Mouse (Mus musculus): ENCODE measurements at regions not wholly inside any gene's neighbourhood (a gene's known extent, or its start where the extent isn't known, plus 50 kb on each side); places are given as distances from the start of the nearest gene placed in this dataset.

DNA sequence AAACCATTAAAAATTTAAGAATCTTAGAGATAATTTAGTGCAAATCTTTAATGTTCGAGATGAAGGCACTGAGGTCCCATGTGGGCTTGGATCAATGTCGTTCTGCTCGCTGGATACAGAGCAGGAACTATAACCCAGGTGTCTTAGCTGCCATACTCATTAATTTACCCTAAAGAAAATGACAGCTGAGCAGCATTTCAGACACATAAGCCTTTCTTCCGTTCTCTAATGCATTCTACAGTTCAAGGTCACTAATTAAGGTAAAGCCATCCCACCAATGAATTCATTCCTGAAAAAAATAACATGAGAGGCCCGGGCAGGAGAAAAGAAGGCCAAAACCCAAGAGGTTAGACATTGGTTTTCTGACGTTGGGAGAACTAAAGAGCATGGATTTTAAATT lies 670.3 kb downstream of the Basp1 start:
- DNase-seq (ENCODE audit: low spot score in 2 of 2): no peak

DNA sequence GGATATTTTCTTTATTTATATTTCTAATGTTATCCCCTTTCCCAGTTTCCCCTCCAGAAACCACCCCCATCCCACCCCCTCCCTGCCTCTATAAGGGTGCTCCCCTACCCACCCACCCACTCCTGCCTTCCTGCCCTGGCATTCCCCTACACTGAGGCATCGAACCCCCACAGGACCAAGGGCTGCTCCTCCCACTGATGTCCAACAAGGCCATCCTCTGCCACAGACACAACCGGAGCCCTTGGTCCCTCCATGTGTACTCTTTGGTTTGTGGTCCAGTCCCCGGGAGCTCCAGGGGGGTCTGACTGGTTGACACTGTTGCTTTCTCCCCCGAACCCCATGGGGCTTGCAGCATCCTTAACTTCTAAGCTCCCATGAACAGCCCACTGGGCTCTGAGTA lies 688.4 kb downstream of the Basp1 start:
- no peak for DNase-seq (ENCODE audit: low spot score in 2 of 2)

DNA sequence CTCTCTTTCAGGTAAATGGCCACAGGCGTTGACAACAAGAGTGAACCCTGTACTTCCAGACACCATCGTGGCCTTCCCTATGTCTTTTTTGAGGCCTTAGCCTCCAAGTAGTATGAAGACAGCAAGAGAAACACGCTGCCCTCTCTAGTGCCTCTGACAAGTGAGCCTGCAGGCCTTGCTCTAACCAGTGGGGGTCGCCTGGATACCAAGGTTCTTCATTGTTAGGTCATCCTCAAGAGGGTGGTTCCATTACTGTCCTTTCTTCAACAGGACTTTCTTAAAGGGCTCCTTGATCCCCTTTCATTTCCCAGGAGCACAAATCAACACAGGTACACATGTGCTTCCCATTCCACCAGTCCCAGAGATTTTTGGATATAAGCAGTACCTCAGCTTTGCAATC lies 688.9 kb downstream of the Basp1 start:
- peak; percentile 49 to 66 for DNase-seq (ENCODE audit: low spot score in 2 of 2)

DNA sequence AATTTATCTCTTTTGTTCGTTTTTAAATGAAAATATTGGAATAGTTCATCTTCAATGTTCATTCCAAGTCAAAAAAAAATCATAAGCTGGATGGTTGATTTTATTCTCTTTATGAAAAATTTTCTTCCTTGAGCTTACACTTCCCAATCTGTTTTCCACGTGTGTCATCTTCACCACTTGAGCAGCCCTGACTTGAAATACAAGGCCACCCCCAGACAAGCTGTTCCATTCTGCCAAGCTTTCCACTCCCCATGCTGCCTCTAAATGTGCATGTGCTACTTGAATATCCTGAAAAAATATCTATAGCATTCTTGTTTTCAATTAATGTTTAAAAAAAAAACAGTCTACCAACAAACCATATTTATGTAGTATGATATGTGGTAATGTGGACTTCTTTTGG lies 693.2 kb downstream of the Basp1 start:
- DNase-seq (ENCODE audit: low spot score in 2 of 2): no peak

DNA sequence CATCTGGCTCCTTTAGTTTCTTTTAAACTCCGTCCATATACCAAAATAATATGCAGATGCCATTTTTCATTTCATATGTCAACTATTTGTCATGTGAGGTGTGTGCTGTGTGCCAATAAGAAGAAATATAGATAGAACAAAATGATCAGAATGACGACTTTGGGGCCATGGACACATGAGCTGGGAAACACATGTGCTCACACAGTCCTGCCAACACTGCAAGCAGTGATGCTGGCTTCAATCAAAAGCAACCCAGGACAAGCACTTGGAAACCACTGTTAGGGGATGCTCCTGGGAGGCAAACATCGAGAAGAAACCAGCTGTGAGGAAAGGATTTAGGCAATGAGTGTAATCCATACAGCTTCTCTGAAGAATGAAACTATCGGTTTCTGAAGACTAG lies 731.4 kb downstream of the Basp1 start:
- no peak for DNase-seq (ENCODE audit: low spot score in 2 of 2)

DNA sequence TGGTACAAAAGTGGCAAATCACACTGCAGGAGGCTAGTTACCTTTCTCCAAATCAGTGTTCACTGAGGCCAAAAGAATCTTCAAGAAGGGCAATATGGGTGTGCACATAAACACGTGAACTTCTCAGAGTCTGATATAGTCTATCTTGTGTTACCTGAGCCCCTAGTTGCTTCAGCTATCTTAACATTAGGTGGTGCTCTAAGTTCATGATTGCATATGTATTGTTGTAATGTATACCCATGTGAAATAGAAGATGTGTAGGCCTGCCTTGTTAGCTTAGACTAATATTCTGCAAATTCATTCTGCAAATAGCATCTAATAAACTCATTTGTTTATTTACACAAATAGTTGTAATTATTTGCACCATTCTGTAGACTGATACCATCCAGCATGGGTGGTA lies 764.6 kb downstream of the Basp1 start:
- DNase-seq (ENCODE audit: low spot score in 2 of 2): no peak

DNA sequence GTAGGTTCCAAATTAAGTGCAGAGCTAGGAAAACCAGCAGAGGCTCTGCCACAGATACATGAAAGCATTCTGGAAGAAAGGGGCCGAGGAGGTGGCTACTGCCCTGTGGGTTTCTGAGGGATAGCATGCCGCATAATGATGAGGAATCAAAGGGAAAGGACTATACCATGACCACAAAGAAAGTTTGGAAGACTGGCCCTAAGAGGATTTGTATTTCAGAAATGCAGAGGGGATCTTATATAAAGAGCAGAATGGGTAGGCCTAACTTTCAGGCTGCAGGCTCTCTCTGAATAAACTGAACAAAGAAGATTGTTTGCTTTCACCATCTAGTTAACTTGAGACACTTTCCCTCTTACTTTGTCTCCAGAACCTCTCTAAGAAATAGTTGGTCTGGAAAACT lies 777.9 kb downstream of the Basp1 start:
- no peak for DNase-seq (ENCODE audit: low spot score in 2 of 2)

DNA sequence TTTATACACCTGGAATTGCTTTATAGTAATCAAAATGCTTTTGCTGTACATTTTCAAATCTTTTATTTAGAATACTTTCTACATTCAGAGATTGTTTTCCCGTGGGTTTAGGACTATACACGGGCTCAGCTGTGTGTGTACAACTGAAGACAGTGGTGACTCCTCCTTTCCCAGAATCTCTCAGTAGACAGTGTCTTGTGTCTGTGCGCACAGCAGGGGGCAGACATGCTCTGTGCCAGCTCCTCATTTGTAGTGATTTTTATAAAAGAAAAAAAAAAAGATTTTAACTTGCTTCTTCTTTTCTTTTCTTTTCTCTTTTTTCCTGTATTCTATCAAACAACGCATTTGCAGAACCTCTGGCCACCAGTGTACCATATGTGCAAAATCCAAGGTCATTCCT lies 817.3 kb downstream of the Basp1 start:
- DNase-seq (ENCODE audit: low spot score in 2 of 2): peak; percentile 66 to 71

DNA sequence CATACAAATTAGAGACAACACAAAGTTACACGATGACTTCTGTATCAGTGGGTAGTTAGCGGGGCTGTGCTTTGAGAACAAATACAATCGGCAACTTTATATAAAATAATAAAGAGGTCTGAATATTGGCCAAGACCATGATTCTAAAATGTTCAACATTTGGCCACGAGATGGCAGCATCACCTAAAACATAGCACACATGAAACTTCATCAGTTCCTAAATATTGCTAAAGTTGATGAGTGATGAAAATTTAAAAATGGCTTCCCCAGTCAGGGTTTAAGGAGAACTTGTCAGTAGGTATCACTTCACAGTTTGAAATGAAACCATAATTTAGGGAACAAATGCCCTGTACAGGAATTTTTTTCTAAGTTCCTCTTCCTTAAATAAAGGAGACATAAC lies 824.6 kb downstream of the Basp1 start:
- peak; percentile 65 to 75 for DNase-seq (ENCODE audit: low spot score in 2 of 2)

DNA sequence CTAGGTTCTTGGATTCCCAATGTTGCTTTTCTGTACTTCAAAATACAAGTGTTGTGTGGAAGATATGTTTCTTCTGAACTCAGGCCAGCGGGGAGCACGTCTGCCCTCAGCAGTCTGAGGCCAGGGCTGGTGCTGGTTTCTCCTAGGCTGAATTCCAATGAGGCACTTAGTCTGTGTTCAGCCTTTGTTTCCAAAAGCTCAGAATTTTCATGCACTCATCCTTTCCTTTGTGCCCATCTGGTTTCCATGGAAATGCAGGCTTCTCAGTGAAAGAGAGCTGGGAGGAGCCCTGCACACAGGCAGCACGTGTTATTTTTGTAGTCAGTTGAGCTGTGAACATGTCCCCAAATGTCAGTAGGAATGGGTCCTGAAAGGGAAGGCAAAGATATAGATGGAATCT lies 846.6 kb downstream of the Basp1 start:
- DNase-seq (ENCODE audit: low spot score in 2 of 2): peak; percentile 15 to 23

DNA sequence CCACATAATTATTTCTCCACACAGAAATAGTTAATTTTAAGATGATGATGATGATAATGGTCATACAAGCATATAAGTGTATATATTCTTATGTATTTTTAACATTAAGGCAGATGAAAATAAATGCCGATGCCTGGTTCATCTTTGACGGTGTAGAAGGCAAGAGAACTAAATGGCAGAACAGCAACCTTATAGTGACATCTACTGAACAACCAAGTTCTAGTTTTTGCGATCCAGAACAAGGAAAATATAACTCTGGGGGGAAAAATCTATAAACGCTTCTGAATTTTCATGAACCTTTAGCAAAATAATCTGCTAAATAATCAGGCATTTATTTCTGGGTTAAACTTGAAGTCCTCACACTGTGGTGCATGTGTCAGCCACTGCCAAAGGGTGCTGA lies 856.8 kb downstream of the Basp1 start:
- no peak for DNase-seq (ENCODE audit: low spot score in 2 of 2)

DNA sequence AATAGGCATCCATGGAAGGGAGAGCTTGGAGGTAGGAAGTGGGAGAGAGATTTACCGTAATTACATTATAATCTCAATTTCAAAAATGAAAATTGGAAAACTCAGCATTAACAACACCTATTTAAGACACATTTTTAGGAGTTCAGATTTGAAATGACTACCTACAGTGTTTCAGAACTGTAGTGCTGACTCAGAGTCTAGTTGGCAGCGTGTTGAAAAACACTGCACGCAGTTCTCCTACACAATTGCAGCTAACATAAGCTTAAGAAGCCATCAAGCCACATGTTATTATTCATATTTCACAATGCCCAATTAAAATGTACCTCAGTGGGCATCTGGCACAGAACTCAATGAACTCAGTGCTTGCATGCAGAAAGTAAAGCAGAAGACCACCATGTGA lies 863.5 kb downstream of the Basp1 start:
- DNase-seq (ENCODE audit: low spot score in 2 of 2): no peak

DNA sequence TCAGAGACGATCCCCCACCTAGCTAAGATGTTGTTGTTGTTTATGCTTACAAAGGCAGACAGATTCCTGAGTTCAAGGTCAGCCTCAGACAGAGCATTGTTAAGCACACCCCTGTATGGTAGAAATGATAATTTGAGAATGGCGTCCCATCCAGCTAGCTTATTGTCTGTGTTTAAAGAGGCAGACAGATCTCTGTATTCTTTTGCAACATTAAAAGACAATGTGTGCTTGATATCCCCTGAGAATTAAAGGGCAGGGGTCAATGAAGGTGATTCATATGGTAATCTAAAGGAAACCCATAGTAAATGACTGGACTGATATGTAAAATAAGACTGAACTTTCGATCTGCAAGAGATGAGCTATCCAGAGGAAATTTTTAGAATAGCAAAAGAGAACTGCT lies 883.5 kb downstream of the Basp1 start:
- DNase-seq (ENCODE audit: low spot score in 2 of 2): no peak

DNA sequence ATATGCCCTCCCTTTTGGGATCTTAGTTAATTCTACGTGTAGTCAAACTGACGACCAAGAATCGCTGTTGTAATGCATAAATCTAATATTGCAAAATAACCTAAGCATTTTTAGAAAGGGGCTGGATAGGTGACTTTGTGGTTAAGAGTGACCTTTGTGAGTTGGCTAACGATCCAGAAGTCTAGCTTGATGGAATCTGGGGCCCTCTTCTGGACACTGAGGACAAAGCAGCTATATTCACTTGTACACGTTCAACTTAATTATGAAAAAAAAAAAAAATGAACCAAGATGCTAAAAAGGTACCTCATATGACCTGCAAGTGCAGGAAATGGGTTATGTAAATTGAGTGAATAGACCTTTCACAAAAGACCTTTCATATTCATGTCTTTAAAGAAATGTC lies 886.2 kb downstream of the Basp1 start:
- DNase-seq (ENCODE audit: low spot score in 2 of 2): no peak

DNA sequence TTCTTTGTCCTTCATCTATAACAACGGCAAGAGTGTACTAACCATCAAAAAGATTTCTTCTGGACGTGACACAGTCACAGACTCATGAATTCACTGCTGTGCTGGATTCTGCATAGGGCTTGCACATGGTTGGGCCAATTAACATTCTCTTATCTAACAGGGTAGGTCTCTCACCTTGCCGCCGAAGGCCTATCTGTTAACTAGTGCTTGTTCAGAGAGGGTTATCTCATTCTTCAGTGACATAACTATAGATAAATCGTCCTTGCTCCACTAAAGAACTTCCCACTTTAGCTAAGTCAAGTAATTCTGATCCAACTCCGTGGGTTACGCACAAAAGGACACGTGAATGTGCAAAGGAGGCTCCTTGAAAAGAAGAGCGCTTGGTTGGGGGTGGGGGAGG lies 899.6 kb downstream of the Basp1 start:
- no peak for DNase-seq (ENCODE audit: low spot score in 2 of 2)

DNA sequence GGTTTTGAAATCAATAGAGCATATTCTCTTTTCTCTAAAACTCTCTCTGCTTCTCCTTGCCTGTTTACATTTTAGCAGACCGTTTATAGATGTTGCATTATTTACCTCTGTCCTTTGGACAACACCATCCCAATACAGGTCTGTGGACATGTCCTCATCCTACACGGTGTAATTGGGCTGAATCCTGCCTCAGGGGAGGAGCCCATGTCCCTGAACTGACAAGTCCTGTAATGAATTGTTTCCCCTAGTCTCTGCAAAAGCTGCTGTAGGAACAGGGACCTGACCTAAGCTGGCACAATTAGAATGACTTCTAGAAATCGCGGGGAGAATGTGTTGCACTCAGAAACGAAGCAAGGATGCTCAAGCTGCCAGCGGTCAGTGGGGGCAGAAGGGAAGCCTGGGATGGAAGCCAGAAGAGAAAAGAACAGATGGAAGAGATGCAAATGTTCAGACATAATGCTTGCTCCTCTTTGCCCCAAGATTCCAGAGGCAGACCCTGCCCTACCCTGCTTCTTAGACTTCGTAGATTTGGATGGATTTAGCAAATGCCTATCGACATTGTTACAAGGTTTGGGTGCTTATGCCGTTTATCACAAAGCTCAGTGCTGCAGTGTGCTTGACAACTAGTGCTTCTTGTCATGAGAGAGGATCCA lies 911.5 kb downstream of the Basp1 start:
- peak; percentile 8 to 20 for DNase-seq (ENCODE audit: low spot score in 2 of 2)

DNA sequence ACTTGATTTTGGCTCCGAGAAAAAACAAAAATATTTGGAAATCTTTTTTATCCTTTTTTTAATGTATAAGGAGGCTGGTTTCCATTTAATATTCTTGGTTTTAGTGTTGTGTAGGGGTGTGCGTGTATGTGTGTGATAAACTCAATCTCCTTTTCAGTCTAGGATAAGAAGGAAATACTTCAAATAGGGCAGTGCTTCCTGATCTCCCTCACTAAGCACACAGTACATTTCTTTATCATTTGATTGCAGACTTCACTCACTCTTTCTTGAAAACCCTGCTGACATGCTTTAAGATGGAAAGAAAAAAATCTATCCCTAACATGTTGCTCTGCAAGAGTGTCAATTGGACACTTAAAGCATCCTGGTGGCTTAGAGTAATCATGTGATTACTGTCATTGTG lies 927.3 kb downstream of the Basp1 start:
- DNase-seq (ENCODE audit: low spot score in 2 of 2): no peak

DNA sequence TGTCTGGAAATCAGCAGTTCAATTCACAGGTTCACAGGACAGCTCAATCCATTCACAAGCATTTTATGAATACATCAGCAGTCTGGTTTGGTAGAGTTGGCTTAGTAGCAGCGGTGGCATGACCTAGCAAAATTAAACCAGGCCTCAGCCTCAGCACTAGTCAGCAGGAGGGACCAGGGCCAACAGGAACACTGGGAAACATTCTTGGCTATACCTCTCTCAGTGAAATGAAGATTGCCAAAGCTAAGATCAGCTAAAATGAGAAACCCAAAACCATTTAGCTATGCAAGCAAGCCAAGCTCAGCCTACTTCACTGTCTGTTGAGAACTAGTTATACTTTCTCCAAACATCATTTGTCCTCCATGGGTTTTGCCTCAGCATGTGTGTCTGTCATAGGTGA lies 945.3 kb downstream of the Basp1 start:
- no peak for DNase-seq (ENCODE audit: low spot score in 2 of 2)

DNA sequence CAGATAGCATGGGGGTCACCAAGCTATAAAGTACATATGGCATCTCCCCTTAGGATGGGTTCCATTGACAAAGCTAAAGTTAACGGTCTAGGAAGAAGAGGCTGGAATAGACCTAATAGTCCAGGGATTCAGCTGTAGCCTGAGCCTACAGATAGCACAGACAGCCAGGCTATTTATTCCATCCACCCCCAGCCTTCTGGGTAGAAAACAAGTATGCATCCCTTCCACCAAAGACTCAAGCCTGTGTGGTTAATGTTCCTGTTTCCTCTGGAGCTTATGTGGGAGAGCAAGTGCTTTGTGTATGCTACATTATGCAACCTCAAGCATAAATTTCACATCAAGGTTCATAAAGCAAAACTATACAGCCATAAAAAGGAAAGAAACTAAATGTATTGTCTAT lies 955.8 kb downstream of the Basp1 start:
- no peak for DNase-seq (ENCODE audit: low spot score in 2 of 2)

DNA sequence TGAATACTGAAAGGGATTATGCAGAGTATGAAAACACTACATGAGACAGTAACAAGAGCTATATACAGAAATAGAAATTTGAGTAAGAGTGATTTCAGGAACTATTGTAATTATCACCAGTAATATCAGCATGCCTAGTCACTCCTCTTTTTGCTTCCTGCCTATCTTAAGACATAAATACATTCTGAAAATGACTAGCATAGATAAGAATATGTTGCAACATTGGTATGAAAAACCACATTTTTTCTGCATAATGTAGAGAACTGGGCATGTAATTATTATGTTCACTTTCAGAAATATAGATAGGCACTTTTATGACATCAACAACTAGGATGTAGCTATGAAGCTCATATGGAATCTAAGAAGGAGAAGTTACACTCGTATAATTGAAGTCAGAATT lies 980.5 kb downstream of the Basp1 start:
- no peak for DNase-seq (ENCODE audit: low spot score in 2 of 2)

DNA sequence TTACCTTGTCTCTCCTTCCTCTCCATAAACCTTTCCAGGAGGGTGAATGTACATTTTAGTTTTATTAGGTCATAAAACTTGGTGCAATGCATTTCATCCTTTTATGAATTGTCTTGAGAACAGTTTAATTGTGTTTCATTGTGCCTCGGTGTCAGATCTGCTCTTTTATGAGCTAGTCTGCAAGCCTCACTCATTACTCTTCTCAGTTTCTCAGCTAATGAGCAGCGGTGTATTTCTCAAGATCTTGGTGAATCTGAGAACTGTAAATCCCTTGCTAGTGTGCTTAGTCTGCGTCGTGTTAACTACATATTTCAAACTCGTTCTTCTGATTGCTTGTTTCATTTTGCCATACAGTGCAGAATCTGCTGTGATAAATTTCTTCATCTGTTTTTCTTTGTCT lies 984.4 kb downstream of the Basp1 start:
- DNase-seq (ENCODE audit: low spot score in 2 of 2): no peak

DNA sequence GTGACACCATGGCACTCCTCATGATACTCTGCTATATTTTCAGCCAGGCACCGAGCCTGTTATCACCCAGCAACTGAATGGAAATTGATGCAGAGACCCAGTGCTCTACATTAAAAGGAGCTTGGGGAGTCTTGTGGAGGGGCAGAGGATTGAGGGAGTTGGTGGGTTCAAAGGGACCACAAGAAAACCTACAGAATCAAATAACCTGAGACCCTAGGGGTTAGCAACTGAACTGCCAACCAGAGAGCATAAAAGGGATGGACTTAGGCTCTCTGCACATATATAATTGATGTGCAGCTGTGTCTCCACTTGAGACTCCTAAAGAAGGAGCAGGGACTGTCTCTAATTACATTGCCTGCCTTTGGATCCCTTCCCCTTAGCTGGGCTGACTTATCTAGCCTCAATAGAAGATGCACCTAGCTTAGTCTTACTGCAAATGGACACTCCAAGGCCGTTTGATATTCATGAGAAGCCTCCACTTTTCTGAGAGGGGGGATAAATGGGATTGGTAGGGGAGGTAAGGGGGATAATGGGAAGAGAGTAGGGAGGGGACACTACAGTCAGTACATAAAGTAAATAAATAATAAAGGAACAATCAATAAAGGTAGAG lies 991.1 kb downstream of the Basp1 start:
- no peak for DNase-seq (ENCODE audit: low spot score in 2 of 2)

DNA sequence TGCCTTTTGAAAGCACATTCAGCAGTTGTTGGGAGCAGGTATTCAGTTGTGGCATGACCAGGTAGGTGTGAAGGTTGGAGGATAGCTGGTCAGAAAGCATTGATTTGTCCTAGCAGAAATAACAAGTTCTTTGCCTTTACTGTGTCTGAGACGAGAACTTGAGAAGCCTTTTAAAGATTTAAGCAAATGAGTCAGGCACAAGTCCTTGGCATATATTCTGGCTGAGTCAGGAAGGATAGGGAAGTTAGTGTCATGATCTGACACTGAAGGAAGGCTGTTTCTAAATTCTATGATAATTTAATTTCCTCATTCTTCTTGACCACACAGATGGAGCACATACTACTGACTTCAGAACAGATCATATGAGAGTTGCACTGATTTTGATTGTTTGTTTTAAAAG lies 993.8 kb downstream of the Basp1 start:
- no peak for DNase-seq (ENCODE audit: low spot score in 2 of 2)

DNA sequence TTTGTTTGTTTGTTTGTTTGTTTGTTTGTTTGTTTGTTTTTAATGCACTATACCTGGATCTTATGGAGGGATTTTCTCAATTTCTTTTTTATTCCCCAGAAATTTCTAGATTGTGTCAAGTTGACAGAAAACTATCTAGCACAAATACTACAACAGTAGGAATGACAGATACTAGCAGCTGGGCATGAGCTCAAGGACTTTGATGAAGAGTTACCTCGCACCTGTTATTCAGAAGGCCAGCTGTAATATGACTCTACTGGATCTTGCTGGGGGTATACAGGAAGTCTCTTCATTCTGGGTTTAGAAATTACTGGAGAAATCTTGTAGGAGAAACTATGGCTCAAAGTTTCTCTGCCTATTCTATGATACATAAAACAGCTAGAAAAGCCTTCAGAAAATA lies 994.4 kb downstream of the Basp1 start:
- DNase-seq (ENCODE audit: low spot score in 2 of 2): no peak
